Mouse (Mus musculus): ENCODE measurements at regions not wholly inside any gene's neighbourhood (a gene's known extent, or its start where the extent isn't known, plus 50 kb on each side); places are given as distances from the start of the nearest gene placed in this dataset.

DNA sequence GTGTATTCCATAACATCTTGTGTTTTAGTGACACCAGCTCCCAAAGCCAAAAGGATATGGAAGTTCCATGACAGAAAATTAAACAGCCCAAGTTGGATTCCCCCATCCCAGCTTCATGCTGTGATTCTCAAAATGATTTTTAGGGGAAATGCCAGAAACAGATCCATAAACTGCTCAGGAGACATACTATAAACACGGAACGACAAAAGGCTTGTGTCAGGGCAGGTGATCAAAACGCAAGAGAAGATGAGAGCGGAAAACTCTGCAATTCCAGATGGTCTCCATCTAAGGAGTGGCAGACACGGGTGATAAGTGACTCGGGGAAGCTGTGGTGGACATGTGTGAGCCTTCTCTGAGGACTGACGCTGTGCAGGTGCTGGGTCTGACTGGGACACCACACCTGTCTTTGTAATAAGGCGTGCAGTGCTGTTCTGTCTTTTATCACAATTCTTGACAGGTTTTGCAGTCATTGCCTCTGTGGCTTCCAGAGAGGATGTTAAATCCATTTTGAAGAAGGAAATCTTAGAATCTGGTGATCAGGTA, 56.4 kb upstream of the Lyplal1 start:
- no peak for DNase-seq (ENCODE audit: extremely low spot score, low read depth, low spot score)

- DNase-seq (ENCODE audit: extremely low spot score, low read depth, low spot score), result no peak
Observed at GRCm38 (mm10) chr1:186171691-186172090, 54.6 kb upstream of the Lyplal1 start.
